Mouse (Mus musculus): ENCODE measurements around the gene Josd1. TPM values are rescaled to one million over a fixed set of nuclear protein-coding genes. Genes with fewer than 3 reads are reported as not detected.

The Josd1 gene
- total RNA-seq, 1 experiment: 25.3 TPM

GRCm38 (mm10) chr15:79658531-79659375, 29.0 kb downstream of the Josd1 start, which contains the start of the genes Fam227a and Cby1:
Gene Fam227a, minus strand, starts transcription at chr15:79658956.
Gene Cby1, plus strand, starts transcription at chr15:79659199.
- Histone ChIP-seq H3K27ac (ENCODE audit: insufficient read depth, low read depth, low read length, poor library complexity, severe bottlenecking) (peak within 1 kb of the TSS; percentile 87), H3K9ac (ENCODE audit: insufficient read depth, low read depth, low read length, poor library complexity, severe bottlenecking) (peak within 1 kb of the TSS; percentile 89), H3K36me3 (ENCODE audit: control insufficient read depth, insufficient read depth, low read length, poor library complexity, severe bottlenecking) (peaks cover 9% of the 10 kb centered on the region; the same call in 1 of the 2 replicates), H3K9me3 (ENCODE audit: control insufficient read depth, insufficient read depth, low read depth, low read length) (no peaks in the 10 kb centered on the region), H3K4me3 (ENCODE audit: insufficient read depth in 1 of 2, low read depth in 1 of 2, low read length in 2 of 2, poor library complexity in 1 of 2, severe bottlenecking in 1 of 2) (peak within 1 kb of the TSS; percentile 66 to 90), H3K4me1 (ENCODE audit: control insufficient read depth in 2 of 2, insufficient read depth in 2 of 2, low read length in 2 of 2, poor library complexity in 1 of 2) (no peaks in the 10 kb centered on the region)
- in situ Hi-C loops (cut with MboI; ENCODE audit: low sequenced_read_pairs in 2 of 2, unreplicated experiment in 2 of 2): no loop called here
- DNase-seq (ENCODE audit: low read depth, low spot score): peak; percentile 90
- TF ChIP-seq HCFC1 (IDR thresholded peaks at IDR 0.05; ENCODE audit: borderline replicate concordance, insufficient read depth, low read length): peak; percentile 50; the same call in 1 of the 2 replicates
- no peak for TF ChIP-seq ZC3H11A (IDR thresholded peaks at IDR 0.05; ENCODE audit: borderline replicate concordance, low read depth, low read length)

DNA sequence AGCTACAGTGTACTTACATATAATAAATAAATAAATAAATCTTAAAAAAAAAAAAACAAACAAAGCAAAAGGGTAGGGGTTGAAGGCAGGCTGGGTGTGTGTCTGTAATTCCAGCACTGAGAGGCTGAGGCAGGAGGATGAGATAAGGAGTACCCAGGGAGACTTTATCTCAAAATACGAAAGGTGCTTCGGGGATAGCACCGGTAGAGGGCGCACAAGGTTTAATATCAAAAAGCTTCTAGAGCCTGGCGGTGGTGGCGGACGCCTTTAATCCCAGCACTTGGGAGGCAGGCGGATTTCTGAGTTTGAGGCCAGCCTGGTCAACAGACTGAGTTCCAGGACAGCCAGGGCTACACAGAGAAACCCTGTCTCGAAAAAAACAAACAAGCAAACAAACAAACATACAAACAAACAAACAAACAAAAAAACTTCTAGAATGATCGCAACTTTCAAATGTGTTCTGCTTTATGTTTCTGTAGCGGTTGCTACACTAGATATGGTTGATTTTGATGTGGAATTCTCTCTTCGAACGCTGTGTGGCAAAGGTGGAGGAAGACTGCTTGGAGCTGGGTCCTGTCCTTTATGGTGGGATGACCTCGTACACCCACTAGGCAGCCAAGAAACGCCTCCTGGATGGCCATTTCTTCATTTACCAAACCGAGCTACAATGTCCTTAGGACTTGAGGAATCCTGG, 29.7 kb downstream of the Josd1 start:
- no peaks in the 10 kb centered on the region for H3K9me3 ChIP-seq (ENCODE audit: control insufficient read depth, insufficient read depth, low read depth, low read length)
- H3K27ac ChIP-seq (ENCODE audit: insufficient read depth, low read depth, low read length, poor library complexity, severe bottlenecking): peak overlapping the region; percentile 2; the same call in 1 of the 2 replicates
- peaks cover 6% of the 10 kb centered on the region; the same call in 1 of the 2 replicates for H3K36me3 ChIP-seq (ENCODE audit: control insufficient read depth, insufficient read depth, low read length, poor library complexity, severe bottlenecking)
- H3K9ac ChIP-seq (ENCODE audit: insufficient read depth, low read depth, low read length, poor library complexity, severe bottlenecking): peak overlapping the region; percentile 89
- TF ChIP-seq MAFK (IDR thresholded peaks at IDR 0.05; ENCODE audit: insufficient read depth, low read depth, low read length) (no peak), HCFC1 (IDR thresholded peaks at IDR 0.05; ENCODE audit: borderline replicate concordance, insufficient read depth, low read length) (no peak), ZC3H11A (IDR thresholded peaks at IDR 0.05; ENCODE audit: borderline replicate concordance, low read depth, low read length) (no peak), ZNF384 (IDR thresholded peaks at IDR 0.05; ENCODE audit: low read depth, low read length) (no peak), CHD2 (IDR thresholded peaks at IDR 0.05; ENCODE audit: low read depth, low read length) (no peak)
- in situ Hi-C loops (cut with MboI; ENCODE audit: low sequenced_read_pairs in 2 of 2, unreplicated experiment in 2 of 2): no loop called here
- peak; percentile 95 for DNase-seq (ENCODE audit: low read depth, low spot score)
- peak overlapping the region; percentile 66 to 90 for H3K4me3 ChIP-seq (ENCODE audit: insufficient read depth in 1 of 2, low read depth in 1 of 2, low read length in 2 of 2, poor library complexity in 1 of 2, severe bottlenecking in 1 of 2)
- no peaks in the 10 kb centered on the region for H3K4me1 ChIP-seq (ENCODE audit: control insufficient read depth in 2 of 2, insufficient read depth in 2 of 2, low read length in 2 of 2, poor library complexity in 1 of 2)

DNA sequence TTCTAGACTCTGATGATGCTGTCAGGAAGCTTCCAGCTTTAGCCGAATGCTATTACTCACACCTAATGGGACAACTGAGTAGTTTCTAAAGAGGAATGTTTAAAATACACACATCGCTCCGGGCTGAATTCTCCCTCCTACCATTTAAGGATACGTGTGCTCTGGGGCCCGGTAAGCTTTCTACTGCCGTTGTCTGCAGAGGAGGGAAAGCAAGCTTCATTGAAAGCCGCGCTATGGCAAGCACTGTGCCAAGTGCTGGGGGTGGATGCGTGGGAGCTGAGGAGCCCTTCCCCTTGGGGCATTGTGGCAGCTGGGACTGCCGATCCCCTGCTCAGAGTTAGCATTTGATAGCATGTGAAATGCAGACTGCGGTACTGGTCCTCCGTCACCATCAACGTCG, 31.3 kb downstream of the Josd1 start:
- no peak overlapping the region for H3K27ac ChIP-seq (ENCODE audit: insufficient read depth, low read depth, low read length, poor library complexity, severe bottlenecking)
- in situ Hi-C loops (cut with MboI; ENCODE audit: low sequenced_read_pairs in 2 of 2, unreplicated experiment in 2 of 2): no loop called here
- no peak for DNase-seq (ENCODE audit: low read depth, low spot score)
- no peaks in the 10 kb centered on the region for H3K9me3 ChIP-seq (ENCODE audit: control insufficient read depth, insufficient read depth, low read depth, low read length)
- no peak overlapping the region for H3K9ac ChIP-seq (ENCODE audit: insufficient read depth, low read depth, low read length, poor library complexity, severe bottlenecking)
- H3K4me1 ChIP-seq (ENCODE audit: control insufficient read depth in 2 of 2, insufficient read depth in 2 of 2, low read length in 2 of 2, poor library complexity in 1 of 2): no peaks in the 10 kb centered on the region
- TF ChIP-seq ZC3H11A (IDR thresholded peaks at IDR 0.05; ENCODE audit: borderline replicate concordance, low read depth, low read length) (no peak), ZNF384 (IDR thresholded peaks at IDR 0.05; ENCODE audit: low read depth, low read length) (no peak), CHD2 (IDR thresholded peaks at IDR 0.05; ENCODE audit: low read depth, low read length) (no peak)
- no peaks in the 10 kb centered on the region for H3K36me3 ChIP-seq (ENCODE audit: control insufficient read depth, insufficient read depth, low read length, poor library complexity, severe bottlenecking)
- no peak overlapping the region for H3K4me3 ChIP-seq (ENCODE audit: insufficient read depth in 1 of 2, low read depth in 1 of 2, low read length in 2 of 2, poor library complexity in 1 of 2, severe bottlenecking in 1 of 2)

- Histone ChIP-seq H3K36me3 (ENCODE audit: control insufficient read depth, insufficient read depth, low read length, poor library complexity, severe bottlenecking) (no peaks in the 10 kb centered on the region), H3K27ac (ENCODE audit: insufficient read depth, low read depth, low read length, poor library complexity, severe bottlenecking) (no peak overlapping the region), H3K9me3 (ENCODE audit: control insufficient read depth, insufficient read depth, low read depth, low read length) (no peaks in the 10 kb centered on the region), H3K4me3 (ENCODE audit: insufficient read depth in 1 of 2, low read depth in 1 of 2, low read length in 2 of 2, poor library complexity in 1 of 2, severe bottlenecking in 1 of 2) (no peak overlapping the region), H3K9ac (ENCODE audit: insufficient read depth, low read depth, low read length, poor library complexity, severe bottlenecking) (no peak overlapping the region), H3K4me1 (ENCODE audit: control insufficient read depth in 2 of 2, insufficient read depth in 2 of 2, low read length in 2 of 2, poor library complexity in 1 of 2) (peaks cover 0 to 2% of the 10 kb centered on the region in 2 experiments; a peak in 1 of 4 replicates)
- TF ChIP-seq ZNF384 (IDR thresholded peaks at IDR 0.05; ENCODE audit: low read depth, low read length): no peak
- TF ChIP-seq HCFC1 (IDR thresholded peaks at IDR 0.05; ENCODE audit: borderline replicate concordance, insufficient read depth, low read length): no peak
- TF ChIP-seq MAFK (IDR thresholded peaks at IDR 0.05; ENCODE audit: insufficient read depth, low read depth, low read length): no peak
- TF ChIP-seq CHD2 (IDR thresholded peaks at IDR 0.05; ENCODE audit: low read depth, low read length): no peak
- TF ChIP-seq ZC3H11A (IDR thresholded peaks at IDR 0.05; ENCODE audit: borderline replicate concordance, low read depth, low read length): no peak
- in situ Hi-C loops (cut with MboI; ENCODE audit: low sequenced_read_pairs in 2 of 2, unreplicated experiment in 2 of 2): no loop called here
- DNase-seq (ENCODE audit: low read depth, low spot score): no peak
Observed at GRCm38 (mm10) chr15:79651481-79651880, 36.2 kb downstream of the Josd1 start.
